Mouse (Mus musculus): ENCODE measurements around the gene 4930562C15Rik.

4930562C15Rik gene

GRCm38 (mm10) chr16:4855046-4855650 is 19.9 kb downstream of the 4930562C15Rik start:
- in situ Hi-C loops (cut with MboI, MseI), result no loop called here

GRCm38 (mm10) chr16:4861392-4861791 is 26.2 kb downstream of the 4930562C15Rik start:
- in situ Hi-C loops (cut with MboI, MseI), result no loop called here

DNA sequence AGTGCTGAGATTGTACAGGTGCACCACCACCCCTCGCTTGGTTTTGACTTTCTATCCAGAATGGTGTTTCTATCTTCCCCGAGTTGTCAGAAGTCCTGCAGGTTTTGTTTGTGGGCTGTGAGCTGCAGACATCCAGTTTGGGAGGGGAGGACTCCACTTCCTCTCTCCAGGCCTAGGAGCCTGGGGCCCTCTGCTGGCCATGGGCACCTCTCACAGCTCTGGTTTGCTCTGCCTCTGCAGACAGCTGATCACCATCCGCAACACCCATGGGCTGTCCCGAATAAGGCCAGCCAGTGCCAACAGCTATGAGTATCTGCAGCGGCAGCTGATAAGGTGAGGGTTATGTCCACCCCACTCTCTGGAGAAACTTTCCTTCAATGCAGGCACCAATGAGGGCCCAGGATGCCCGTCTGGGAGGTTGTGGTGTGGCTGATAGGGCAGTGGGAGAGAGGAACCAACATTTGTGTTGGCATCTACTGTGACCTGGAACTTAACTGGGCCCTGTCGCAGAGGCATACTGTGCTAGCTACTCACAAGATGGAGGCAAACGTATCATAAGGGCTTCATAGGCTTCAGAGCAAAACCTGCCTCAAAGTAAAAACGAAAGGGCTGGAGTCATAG is 27.8 kb downstream of the 4930562C15Rik start:
- in situ Hi-C loops (cut with MboI, MseI), result no loop called here

DNA sequence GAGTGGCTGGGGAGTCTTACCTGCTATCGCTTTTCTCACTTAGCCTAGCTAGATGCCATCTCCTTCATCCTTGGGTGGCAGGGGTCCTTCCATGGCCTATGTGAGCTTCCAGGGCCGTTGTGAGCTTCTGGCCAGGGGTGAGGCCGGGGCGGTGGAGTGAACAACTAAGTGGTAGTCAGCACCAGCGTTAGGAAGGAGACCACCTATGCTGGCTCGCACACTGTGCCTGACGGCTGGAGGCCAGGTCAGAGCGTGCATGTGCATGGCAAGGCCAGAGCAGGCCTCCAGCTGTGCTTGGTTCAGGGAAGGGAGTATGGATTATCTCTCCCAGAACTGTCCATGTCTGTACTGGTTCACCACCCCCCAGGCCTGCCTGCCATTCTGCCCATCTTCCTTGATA is 28.5 kb downstream of the 4930562C15Rik start:
- in situ Hi-C loops (cut with MboI, MseI), result no loop called here

GRCm38 (mm10) chr16:4866101-4866695 is 31.0 kb downstream of the 4930562C15Rik start:
- in situ Hi-C loops (cut with MboI, MseI), result loop anchor here (5.0 kb wide), 2 partner anchors 61 to 99 kb away; no protein-coding TSS in a partner anchor

DNA sequence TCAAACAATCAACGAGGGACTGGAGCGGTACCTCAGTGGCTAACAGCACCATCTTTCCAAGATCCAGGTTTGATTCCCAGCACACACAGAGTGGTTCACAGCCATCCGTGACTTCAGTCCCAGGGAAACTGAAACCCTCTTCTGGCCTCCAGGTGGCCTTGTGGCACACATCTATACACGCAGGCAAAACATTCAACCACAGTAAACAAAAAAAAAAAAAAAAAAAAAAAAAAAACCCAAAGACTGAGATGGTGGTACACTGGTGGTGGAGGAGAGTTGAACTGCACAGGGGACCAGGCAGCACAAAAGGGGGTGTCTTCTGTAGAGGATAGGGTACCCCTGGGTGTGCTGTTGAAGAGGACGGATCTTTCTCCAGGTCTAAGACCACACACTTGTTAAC is 35.3 kb downstream of the 4930562C15Rik start:
- in situ Hi-C loops (cut with MboI, MseI), result no loop called here

DNA sequence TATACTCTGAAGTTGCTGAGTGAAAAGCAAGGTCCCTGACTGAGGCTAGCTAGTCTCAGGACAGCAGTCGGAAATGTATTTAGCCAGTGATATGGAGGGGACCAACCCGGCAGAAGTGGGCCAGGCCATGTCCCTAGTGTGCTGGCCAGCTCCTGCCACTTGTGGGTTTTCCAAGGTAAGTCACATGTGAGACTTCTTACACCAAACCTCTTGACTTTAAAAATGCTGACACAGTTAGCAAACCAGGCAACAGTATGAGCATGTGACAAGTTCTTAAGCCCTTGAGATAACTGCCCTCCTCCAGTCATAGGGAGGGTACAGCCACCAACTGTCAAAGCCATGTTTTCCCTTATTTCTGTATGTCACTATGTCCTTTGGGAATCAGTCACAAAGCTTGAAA is 36.7 kb downstream of the 4930562C15Rik start:
- in situ Hi-C loops (cut with MboI, MseI), result no loop called here

- in situ Hi-C loops (cut with MboI, MseI), result no loop called here
Measured at GRCm38 (mm10) chr16:4875198-4876032, 40.2 kb downstream of the 4930562C15Rik start.

GRCm38 (mm10) chr16:4876033-4876680 is 40.9 kb downstream of the 4930562C15Rik start:
- in situ Hi-C loops (cut with MboI, MseI), result no loop called here

DNA sequence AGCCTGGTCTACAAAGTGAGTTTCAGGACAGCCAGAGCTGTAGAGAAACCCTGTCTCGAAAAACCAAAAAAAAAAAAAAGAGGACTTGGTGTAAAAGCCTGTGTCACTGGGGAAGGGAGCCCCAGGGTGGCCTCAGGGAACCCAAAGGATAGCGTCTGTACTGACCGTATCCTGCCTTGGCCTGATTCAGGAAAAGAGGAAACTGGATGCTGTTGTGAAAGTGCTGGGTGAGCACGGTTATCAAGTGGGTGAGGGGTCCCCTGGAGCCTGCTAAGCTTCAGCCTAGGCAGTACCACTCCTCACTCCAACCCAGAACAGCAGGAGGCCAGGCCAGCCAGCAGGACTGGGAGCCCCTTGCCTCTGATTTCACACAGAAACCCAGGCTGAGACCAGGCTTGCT is 42.0 kb downstream of the 4930562C15Rik start:
- in situ Hi-C loops (cut with MboI, MseI), result no loop called here

DNA sequence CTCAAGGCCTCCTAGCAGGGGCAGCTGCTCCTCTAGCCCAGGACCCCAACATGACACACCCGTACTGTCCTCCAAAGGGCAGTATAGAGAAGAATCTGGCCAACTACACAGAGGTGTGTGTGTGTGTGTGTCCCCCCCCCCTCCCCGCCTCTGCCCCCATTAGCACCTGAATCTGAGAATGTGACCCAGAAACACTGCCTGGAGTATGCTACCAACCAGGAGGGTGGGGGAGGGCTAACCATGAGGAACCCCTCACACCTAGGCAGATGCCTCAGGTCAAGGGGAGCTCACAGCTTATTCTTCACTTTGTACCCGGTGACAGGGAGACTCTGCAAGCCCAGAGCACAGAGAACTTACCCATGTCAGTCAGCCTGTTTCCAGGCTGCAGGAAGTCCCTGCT is 42.5 kb downstream of the 4930562C15Rik start:
- in situ Hi-C loops (cut with MboI, MseI), result no loop called here

- in situ Hi-C loops (cut with MboI, MseI), result no loop called here
Measured at GRCm38 (mm10) chr16:4878192-4878885, 43.1 kb downstream of the 4930562C15Rik start.

DNA sequence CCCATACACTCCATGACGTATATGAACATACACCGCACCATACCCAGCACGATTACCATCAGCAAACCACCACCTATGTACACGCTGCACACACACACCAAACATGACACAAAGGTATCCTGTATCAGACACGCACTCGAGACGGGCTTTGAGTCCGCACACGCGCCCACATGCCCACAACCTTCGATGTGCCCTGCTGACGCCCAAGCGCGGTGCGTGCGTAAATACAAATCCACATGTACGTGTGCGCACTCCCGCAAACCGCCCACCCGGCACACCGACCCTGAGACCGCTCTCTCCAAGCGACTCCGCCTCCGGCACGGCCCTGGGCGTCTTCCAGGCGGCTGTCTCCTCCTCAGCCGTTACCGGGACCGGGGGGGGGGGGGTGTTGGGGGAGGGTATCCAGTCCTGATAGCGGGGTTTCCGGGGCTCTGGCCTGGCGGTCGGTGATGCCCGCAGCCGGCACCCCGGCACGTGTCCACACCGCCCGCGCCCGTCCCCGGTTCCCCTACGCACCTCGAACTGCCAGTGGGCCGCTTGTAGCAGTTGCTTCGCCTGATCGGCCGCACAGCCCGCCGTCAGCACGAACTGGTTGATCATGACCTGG is 44.0 kb downstream of the 4930562C15Rik start:
- in situ Hi-C loops (cut with MboI, MseI), result no loop called here

- in situ Hi-C loops (cut with MboI, MseI), result no loop called here
Measured at GRCm38 (mm10) chr16:4879708-4880124, 44.5 kb downstream of the 4930562C15Rik start.

DNA sequence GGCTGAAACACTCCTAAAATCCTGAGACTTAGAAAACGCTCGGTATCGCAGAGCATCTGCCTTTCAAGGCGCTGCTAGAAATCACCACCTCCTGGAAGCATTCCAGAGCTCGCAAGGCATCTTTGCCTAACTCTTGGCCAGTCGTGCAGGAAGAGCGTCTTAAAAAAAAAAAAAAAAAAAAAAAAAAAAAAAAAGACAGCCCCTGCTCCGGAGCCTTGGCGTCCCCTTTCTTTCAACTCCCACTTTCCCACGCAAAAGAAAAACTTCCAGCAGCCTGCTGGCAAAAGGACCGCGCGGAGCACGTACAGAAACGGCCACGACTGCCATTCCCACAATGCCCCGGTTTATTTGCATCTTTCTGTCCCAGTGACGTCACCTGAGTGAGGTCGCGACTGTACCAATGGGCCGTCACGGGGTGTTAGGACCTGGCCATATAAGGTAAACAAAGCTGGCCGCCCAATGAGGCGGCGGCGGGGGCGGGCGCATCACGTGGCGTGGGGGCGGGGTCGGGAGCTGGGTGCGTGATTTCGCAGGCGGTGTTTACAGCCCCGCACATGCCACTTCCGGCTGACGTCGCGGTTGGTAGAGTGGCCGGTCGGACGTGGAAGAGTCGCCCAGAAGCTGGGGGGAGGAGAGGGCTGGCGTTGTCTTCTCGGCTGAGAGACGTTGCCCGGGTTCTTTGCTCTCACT is 45.1 kb downstream of the 4930562C15Rik start, which contains the start of gene Ubald1:
Gene Ubald1, minus strand, starts transcription at position 180 of the 690 bp plus-strand sequence.
- in situ Hi-C loops (cut with MboI, MseI), result no loop called here

GRCm38 (mm10) chr16:4881400-4882351 is 46.5 kb downstream of the 4930562C15Rik start:
- in situ Hi-C loops (cut with MboI, MseI), result no loop called here

- in situ Hi-C loops (cut with MboI, MseI), result no loop called here
Measured at GRCm38 (mm10) chr16:4884930-4885329, 49.7 kb downstream of the 4930562C15Rik start.

Data from T-helper 17 cell (primary cell).